Mouse (Mus musculus): Measurements from ENCODE around the gene Yeats2. TPM values are rescaled to one million over a fixed set of nuclear protein-coding genes. Genes with fewer than 3 reads are reported as not detected.

Gene Yeats2
- polyA plus RNA-seq, 1 experiment from 2014 or later: 31.1 TPM

- no peak for ATAC-seq (ENCODE audit: low FRiP score)
- Histone ChIP-seq H3K4me2 (replicated peaks; ENCODE audit: low read depth, low read length) (no peak overlapping the region), H3K4me3 (ENCODE audit: low read depth, low read length) (no peak overlapping the region), H3K27me3 (ENCODE audit: control insufficient read depth, insufficient read depth, low read length) (no peaks in the 10 kb centered on the region), H3K9ac (ENCODE audit: low read depth, low read length) (no peak overlapping the region), H3K36me3 (ENCODE audit: control insufficient read depth, insufficient read depth, low read length) (peaks cover 5% of the 10 kb centered on the region; the same call in 1 of the 2 replicates), H3K27ac (ENCODE audit: low read depth, low read length) (no peak overlapping the region), H3K4me1 (replicated peaks; ENCODE audit: control insufficient read depth, insufficient read depth, low read length) (no peaks in the 10 kb centered on the region), H3K9me3 (ENCODE audit: control insufficient read depth, low read length) (no peaks in the 10 kb centered on the region)
- DNase-seq (ENCODE audit: low spot score): no peak
- WGBS: 94% methylated on average over 4 of the region's 4 CpGs
Measured at GRCm38 (mm10) chr16:20280238-20280637, 139.4 kb downstream of the Yeats2 start.

Other genes with a start within 250 kb of the Yeats2 start
- 7.3 and 8.3 TPM in 2 replicates for gene Klhl6, start 158.0 kb upstream of the Yeats2 start, polyA plus RNA-seq (2014; fragmentation: Nextera tagmentation; extraction: Ambion mirVana)
- gene Klhl24, start 43.5 kb upstream of the Yeats2 start, polyA plus RNA-seq (2014; fragmentation: Nextera tagmentation; extraction: Ambion mirVana): 50.3 and 50.8 TPM in 2 replicates
- gene Map6d1, start 100.3 kb downstream of the Yeats2 start, polyA plus RNA-seq (2014; fragmentation: Nextera tagmentation; extraction: Ambion mirVana): 1.7 and 1.8 TPM in 2 replicates
- gene Parl, start 161.3 kb downstream of the Yeats2 start, polyA plus RNA-seq (2014; fragmentation: Nextera tagmentation; extraction: Ambion mirVana): 103 and 105 TPM in 2 replicates
- gene Cyp2ab1, start 184.3 kb downstream of the Yeats2 start, polyA plus RNA-seq (2014; fragmentation: Nextera tagmentation; extraction: Ambion mirVana): not detected in 2 replicates